Mouse (Mus musculus): ENCODE results near the gene Lbx2. TPM values are rescaled to one million over a fixed set of nuclear protein-coding genes. Genes with fewer than 3 reads are reported as not detected.

The Lbx2 gene
- total RNA-seq, 2 experiments from 2014 or later = not detected

DNA sequence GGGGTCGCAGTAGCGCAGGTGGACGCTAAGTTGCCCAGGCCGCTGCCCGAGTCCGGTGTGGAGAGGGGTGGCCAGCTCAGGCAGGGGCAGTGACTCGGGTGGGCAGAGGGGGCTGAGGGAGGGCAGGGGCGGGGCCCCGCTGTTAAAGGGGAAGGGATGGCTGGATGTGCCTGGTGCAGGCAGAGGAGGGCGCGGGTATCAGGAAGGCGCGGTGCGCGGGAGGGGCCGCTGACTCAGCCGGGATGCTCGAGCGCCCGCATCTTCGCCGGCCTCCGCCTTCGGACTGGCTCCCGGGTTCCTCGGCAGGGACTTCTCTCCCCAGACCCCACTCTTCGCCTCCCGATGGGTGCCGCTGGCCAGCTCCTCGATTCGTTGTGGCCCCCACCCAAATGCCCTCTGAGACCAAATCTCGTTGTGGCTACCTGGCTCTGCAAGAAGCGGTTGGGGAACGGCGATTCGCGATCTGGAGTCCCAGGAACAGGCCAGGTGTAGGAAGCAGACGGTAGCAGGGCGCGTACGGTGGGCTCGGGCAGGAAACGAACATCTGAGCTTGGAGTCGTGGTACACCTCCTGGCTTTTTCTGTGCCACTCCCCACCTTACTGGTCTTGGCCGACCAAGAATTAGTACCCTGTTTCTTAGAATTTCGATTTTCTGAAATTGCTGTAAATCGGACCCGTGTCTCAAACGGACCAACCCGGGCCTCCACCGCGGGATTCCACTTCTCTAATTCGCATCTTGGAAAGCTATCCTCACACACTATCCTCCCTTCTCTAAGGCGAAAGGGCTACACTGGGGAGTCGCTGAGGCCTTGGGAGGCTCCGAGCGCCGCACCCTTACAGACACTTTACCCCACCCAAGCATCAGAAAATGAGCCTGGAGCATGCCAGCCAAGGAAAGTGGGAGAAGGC lies 15.6 kb upstream of the Lbx2 start:
- no peak for ATAC-seq (replicated peaks; ENCODE audit: low FRiP score, poor library complexity, severe bottlenecking)

DNA sequence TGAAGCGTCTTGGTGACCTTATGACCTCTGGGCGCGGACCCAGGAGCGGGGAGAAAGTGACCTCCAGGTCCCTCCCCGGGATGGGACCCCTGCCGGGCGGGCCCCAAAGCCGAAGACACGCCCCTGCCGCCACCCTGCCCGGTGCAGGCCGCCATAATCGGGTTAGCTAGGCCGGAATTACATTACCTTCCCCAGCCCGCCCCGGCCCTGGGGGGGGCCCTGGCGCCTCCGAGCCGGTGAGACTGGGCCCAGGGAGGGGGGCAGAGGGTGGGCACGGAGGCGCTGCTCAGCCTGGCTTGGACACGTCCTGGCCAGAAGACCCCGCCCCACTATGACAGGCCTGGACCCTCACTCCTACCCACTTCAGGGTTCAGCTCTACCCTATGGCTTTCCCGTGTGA lies 14.9 kb upstream of the Lbx2 start:
- no peak for ATAC-seq (replicated peaks; ENCODE audit: low FRiP score, poor library complexity, severe bottlenecking)

GRCm38 (mm10) chr6:83074979-83075378 lies 11.2 kb upstream of the Lbx2 start:
- no peak for ATAC-seq (replicated peaks; ENCODE audit: low FRiP score, poor library complexity, severe bottlenecking)

DNA sequence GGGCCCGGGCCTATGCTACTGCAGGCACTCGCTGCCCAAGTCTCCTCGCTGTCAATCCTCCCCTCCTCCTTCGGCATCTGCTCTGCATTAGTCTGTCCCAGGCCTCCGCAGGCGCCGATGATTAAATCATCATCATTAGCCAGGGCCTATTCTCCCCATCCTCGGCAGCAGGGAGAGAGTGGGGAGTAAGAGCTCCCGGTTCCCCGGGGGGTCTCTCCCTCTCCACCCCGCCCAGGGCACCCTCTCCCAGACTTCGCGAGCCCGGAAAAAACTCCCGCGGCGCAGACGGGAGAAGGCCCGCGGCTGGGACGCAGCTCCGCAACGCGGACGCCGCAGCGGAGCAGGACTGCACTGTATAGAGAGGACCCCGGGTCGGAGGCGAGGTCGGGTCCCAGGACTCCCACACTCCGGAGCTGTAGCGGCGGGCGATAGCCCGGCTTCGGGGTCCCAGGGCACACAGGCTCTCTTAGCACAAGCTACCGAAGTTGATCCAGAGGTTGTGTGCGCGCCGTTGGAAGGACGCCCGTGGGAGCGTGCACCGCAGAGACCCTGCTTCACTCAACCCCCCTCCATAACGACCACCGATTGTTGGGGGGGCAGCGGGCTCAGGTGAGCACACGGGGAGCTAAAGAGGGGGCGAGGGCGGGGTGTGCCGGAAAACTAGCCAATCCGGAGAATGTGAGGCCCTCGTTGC lies 8.4 kb upstream of the Lbx2 start, which contains the start of gene Pcgf1:
TSS of gene Pcgf1 (plus strand) at position 240 of the 694 bp plus-strand sequence.
- ATAC-seq (replicated peaks; ENCODE audit: low FRiP score, poor library complexity, severe bottlenecking) = peak; percentile 44

- peak; percentile 93 for ATAC-seq (replicated peaks; ENCODE audit: low FRiP score, poor library complexity, severe bottlenecking)
Measured at GRCm38 (mm10) chr6:83078324-83078858, 7.8 kb upstream of the Lbx2 start.

GRCm38 (mm10) chr6:83080210-83080609 lies 6.0 kb upstream of the Lbx2 start:
- ATAC-seq (replicated peaks; ENCODE audit: low FRiP score, poor library complexity, severe bottlenecking) = no peak

DNA sequence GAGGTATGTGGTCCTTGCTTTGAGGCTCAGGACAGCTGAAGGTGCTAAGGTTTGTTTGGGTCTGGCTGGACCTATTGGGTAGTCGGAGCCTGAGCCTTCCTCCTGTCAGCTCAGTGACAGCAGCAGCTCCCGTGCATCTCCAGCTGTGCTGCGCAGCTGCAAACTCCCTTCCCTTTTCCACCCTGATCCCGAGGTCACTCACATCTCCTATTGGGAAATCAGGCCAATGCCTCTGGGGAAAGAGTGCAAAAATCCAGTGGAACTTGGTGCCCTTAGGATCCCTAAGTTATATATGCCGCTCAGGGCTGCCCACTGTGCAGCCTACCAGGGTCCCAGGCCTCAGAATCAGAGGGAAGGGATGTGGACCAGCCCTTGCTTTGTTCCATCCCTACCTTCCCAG lies 2.7 kb upstream of the Lbx2 start:
- ATAC-seq (replicated peaks; ENCODE audit: low FRiP score, poor library complexity, severe bottlenecking) = no peak

DNA sequence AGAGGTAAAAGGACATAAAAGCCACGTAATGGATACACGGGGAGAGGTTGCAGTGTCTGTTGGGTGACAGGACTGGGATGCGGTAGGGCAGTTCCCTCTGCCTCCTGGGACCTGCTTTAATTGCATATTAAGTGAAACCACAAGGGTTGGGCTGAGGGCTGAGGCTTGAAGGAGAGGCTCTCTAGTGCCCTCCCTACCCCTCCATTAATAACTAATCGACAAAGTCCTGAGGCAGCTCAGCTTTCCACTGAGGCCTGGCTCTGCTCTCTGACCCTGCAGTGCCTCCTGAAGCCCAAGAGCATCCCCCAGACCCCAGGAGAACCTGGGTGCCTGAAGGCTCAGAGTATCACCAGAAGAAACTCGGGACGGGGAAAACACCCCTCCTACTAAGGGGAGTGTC lies 1.7 kb upstream of the Lbx2 start:
- ATAC-seq (replicated peaks; ENCODE audit: low FRiP score, poor library complexity, severe bottlenecking) = no peak

DNA sequence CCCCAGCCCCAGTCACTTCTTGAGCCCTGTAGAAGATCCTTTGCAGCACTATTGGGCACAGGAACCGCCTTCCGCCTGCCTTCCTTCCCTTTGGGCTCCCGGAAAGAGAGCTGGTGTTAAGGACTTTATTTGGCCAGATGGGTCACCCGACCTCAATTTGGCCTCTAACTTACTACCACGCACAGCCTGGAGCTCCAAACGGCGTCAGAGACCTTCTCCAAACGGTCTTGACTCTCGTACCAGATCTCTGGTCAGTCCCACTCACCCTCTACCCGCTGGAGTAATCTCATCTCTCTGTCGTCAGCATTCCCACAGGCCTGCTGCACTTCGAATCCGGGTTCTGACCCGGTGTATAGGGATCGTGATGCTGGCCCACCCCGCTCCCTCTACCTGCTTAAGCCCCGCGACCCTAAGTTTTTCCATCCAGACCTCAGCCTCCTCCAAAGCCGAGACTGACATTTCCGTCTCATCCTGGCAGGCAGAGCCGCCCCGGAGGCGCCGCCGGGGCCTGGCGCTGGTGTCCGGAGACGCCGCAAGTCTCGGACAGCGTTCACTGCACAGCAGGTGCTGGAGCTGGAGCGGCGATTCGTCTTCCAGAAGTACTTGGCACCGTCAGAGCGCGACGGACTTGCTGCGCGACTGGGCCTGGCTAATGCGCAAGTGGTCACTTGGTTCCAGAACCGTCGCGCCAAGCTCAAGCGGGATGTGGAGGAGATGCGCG lies 1.2 kb downstream of the Lbx2 start:
- ATAC-seq (replicated peaks; ENCODE audit: low FRiP score, poor library complexity, severe bottlenecking) = no peak

DNA sequence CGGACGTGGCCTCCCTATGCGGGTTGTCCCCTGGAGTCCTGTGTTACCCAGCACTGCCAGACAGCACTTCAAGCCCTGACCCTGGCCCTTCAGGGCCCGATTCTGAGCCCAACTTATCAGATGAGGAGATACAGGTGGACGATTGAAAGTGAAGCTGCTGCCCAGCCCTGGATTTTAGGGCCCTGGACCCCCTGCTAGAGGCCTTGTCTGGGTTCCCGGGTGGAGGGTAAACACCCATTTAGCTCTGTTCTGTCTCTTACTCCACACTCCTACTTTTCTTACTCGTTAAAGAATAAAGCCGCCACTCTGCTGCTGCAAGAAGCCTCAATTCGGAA lies 1.7 kb downstream of the Lbx2 start:
- ATAC-seq (replicated peaks; ENCODE audit: low FRiP score, poor library complexity, severe bottlenecking) = no peak

GRCm38 (mm10) chr6:83092416-83093127 lies 6.4 kb downstream of the Lbx2 start:
- no peak for ATAC-seq (replicated peaks; ENCODE audit: low FRiP score, poor library complexity, severe bottlenecking)

GRCm38 (mm10) chr6:83095968-83096367 lies 9.8 kb downstream of the Lbx2 start:
- ATAC-seq (replicated peaks; ENCODE audit: low FRiP score, poor library complexity, severe bottlenecking) = no peak

- ATAC-seq (replicated peaks; ENCODE audit: low FRiP score, poor library complexity, severe bottlenecking) = no peak
Measured at GRCm38 (mm10) chr6:83098411-83098810, 12.2 kb downstream of the Lbx2 start.

- ATAC-seq (replicated peaks; ENCODE audit: low FRiP score, poor library complexity, severe bottlenecking) = peak; percentile 90
Measured at GRCm38 (mm10) chr6:83101316-83101687, 15.1 kb downstream of the Lbx2 start, which contains the start of the genes Ccdc142 and Gm42688. Gene Ccdc142 (plus strand): TSS chr6:83101601. Gene Gm42688 (plus strand): TSS chr6:83101617.

DNA sequence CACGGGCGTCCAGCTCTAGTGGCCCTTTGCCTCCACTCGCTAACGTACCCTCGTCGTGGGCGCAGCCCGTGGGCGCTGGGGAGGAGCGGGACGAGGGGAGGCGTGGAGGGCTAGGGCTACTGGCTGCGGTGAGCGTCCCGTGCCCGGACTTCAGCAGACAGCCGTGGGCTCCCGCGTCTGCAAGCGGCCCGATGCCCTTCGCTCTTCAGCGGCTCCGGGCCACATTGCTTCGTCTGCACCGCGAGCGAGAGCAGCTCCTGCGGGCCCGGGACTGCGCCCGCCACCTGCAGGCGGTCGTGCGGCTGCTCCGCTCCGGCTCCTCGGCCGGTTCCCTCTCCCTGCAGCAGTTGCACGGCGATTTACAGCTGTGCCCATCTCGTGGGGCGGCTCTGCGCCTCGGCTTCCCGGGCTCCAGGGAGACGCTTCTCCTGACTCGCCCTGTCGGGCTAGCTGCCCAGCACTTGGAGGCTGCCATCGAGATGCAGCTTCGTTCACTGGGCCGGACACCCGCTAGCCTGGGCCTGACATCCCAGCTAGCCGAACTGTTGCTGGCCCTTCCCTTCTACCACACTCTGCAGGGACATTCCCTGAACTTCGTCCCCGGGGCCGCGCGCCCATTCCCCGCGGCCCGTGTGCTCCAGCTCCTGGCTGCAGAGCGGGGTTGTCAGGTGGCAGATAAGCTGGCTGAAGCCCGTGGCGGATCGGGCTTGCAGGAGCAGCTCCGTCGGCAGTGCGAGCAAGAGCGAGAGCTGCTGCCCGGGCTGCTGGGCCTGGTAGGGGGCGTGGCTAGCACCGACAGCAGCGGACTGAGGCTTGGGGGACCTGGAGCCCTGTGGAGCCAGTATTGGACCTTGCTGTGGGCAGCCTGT lies 15.8 kb downstream of the Lbx2 start:
- peak; percentile 83 for ATAC-seq (replicated peaks; ENCODE audit: low FRiP score, poor library complexity, severe bottlenecking)

GRCm38 (mm10) chr6:83103130-83103650 lies 17.0 kb downstream of the Lbx2 start:
- ATAC-seq (replicated peaks; ENCODE audit: low FRiP score, poor library complexity, severe bottlenecking) = no peak

GRCm38 (mm10) chr6:83104158-83104557 lies 18.0 kb downstream of the Lbx2 start:
- ATAC-seq (replicated peaks; ENCODE audit: low FRiP score, poor library complexity, severe bottlenecking) = no peak
